Mouse (Mus musculus) C2C12 (cell line): ENCODE measurements around the gene Selenow. TPM values are rescaled to one million over a fixed set of nuclear protein-coding genes. Genes with fewer than 3 reads are reported as not detected.

Experiments used
- H3K27me3 ChIP-seq: one replicate; pipeline ENCODE4 v1.6.1; 2011; ENCODE audit not compliant: control insufficient read depth, insufficient read depth, insufficient read length
- H3K36me3 ChIP-seq: one replicate; pipeline ENCODE4 v1.6.1; 2011; ENCODE audit not compliant: control insufficient read depth, insufficient read depth
- H3K4me3 ChIP-seq: one replicate; pipeline ENCODE4 v1.5.1; 2011; ENCODE audit warnings: mild to moderate bottlenecking, control low read depth; ENCODE audit not compliant: poor library complexity, insufficient read depth, severe bottlenecking
- H3K79me2 ChIP-seq: one replicate; pipeline ENCODE4 v1.6.1; 2011; ENCODE audit not compliant: control insufficient read depth, insufficient read depth
- H3K79me3 ChIP-seq: one replicate; pipeline ENCODE4 v1.6.1; 2011; ENCODE audit warnings: low read depth, control low read depth
- H3ac ChIP-seq: one replicate; pipeline ENCODE3; 2011; ENCODE audit warnings: low read depth; ENCODE audit not compliant: control insufficient read depth, insufficient read length
- CEBPB ChIP-seq: IDR thresholded peaks from one replicate; pipeline ENCODE4 v1.6.1; 2011; ENCODE audit warnings: low read depth, mild to moderate bottlenecking, control low read depth, moderate library complexity
- CTCF ChIP-seq: IDR thresholded peaks from one replicate; pipeline ENCODE4 v1.5.1; 2011; ENCODE audit not compliant: control insufficient read depth, insufficient read depth, insufficient read length
- FOSL1 ChIP-seq: IDR thresholded peaks from one replicate; pipeline ENCODE4 v1.8.0; 2011; ENCODE audit warnings: mild to moderate bottlenecking, low read length; ENCODE audit not compliant: poor library complexity, insufficient read depth, severe bottlenecking
- MAX ChIP-seq: IDR thresholded peaks from one replicate; pipeline ENCODE4 v1.6.1; 2011; ENCODE audit warnings: mild to moderate bottlenecking, control low read depth
- MYOD1 ChIP-seq: IDR thresholded peaks from one replicate; pipeline ENCODE4 v1.6.1; 2011; ENCODE audit warnings: low read depth; ENCODE audit not compliant: control insufficient read depth, insufficient read length
- MYOG ChIP-seq: IDR thresholded peaks from one replicate; pipeline ENCODE4 v1.6.1; 2011; ENCODE audit not compliant: control insufficient read depth, insufficient read length; ENCODE audit errors: extremely low read depth
- USF1 ChIP-seq: IDR thresholded peaks from one replicate; pipeline ENCODE4 v1.6.1; 2011; ENCODE audit warnings: low read depth, mild to moderate bottlenecking, control low read depth, moderate library complexity
- polyA plus RNA-seq: library from polyadenylated mRNA; unstranded; fragments of >200 nt; fragmentation: generic; extraction: Trizol; gene quantifications from one replicate; pipeline ENCODE4 v1.2.1, GENCODE M21; 2012; ENCODE audit warnings: missing spikeins

Gene Selenow
- polyA plus RNA-seq, 1 experiment: 423 TPM

DNA sequence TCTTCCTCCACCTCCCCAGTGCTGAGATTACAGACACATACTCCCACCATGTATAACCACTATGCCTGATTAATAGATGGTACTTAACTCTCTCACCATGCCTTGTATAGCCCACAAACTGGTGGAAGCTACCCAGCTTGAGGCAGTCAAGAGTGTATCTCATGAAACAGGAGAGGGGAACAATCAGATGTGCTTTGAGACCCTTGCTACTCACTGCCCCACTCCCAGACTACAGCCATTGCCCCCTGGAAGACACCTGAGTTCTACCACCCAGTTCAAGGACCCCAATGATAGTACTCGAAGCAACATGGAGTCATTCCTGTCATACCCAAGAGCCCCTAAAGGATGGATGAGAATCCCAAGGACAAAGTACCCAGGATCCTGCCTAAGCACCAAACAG is 15.6 kb downstream of the Selenow start:
- H3K36me3 ChIP-seq: no peaks in the 10 kb centered on the region
- TF ChIP-seq CEBPB (no peak), CTCF (no peak), MYOG (no peak), USF1 (no peak), FOSL1 (no peak), MAX (no peak), MYOD1 (no peak)
- no peaks in the 10 kb centered on the region for H3K79me2 ChIP-seq
- H3ac ChIP-seq: no peak overlapping the region
- peaks cover 26% of the 10 kb centered on the region for H3K27me3 ChIP-seq
- no peaks in the 10 kb centered on the region for H3K79me3 ChIP-seq
- H3K4me3 ChIP-seq: no peak overlapping the region

DNA sequence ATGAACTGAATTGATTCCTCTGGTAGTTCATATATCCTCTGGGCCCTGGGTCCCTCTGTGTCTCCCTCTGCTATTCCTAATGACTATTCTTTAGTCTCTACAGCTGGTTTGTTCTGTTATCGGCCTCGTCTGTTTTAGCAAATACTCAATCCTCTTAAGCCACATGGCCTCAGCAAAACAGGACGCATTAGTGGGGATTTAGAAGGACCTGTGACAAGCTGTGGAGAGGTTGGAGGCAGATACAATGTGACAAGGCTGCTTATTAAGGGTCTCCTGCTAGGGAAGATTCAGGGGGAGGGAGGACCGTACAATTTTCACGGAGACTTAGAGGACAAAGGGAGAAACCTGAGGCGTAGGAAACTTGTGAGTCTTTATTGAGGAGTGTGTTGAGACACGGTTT is 16.3 kb downstream of the Selenow start:
- Histone ChIP-seq H3K36me3 (no peaks in the 10 kb centered on the region), H3K79me2 (no peaks in the 10 kb centered on the region), H3K27me3 (peaks cover 26% of the 10 kb centered on the region), H3K4me3 (no peak overlapping the region), H3ac (no peak overlapping the region), H3K79me3 (no peaks in the 10 kb centered on the region)
- no peak for TF ChIP-seq MAX
- no peak for TF ChIP-seq CTCF
- TF ChIP-seq USF1: no peak
- TF ChIP-seq CEBPB: no peak
- no peak for TF ChIP-seq MYOG
- TF ChIP-seq FOSL1: no peak

DNA sequence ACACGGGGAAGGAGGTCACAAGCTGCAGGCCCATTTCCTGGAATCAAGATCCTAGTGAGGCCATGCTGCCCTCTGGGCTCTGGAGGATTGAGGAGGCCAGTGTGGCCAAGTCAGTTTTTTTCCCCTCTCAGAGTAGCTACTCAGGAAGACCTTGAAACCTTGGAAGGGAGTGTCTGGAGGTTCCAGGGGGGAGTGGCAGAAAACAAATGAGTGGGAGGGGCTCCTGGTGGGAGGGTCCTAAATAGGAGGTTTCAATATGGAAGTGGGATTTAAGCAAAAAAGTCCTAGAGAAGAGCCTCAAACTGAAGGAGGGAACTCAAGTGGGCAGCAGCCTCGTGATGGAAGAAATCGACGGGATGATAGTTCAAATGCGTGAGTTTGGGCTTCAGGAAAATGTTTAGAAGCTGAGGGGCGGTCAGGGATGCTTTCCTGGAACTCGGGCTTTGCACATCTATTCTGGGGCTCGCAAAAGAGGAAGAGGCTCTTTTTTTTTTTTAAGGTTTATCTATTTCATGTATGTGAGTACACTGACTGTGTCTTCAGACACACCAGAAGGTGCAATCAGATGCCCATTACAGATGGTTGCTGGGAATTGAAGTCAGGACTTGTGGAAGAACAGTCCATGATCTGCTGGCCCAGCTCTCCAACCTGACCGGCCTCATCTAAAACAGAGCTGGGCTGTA is 20.7 kb downstream of the Selenow start:
- no peak for TF ChIP-seq FOSL1
- no peak for TF ChIP-seq MYOD1
- no peak for TF ChIP-seq USF1
- no peak for TF ChIP-seq MAX
- Histone ChIP-seq H3K27me3 (peaks cover 19% of the 10 kb centered on the region), H3K4me3 (no peak overlapping the region)

DNA sequence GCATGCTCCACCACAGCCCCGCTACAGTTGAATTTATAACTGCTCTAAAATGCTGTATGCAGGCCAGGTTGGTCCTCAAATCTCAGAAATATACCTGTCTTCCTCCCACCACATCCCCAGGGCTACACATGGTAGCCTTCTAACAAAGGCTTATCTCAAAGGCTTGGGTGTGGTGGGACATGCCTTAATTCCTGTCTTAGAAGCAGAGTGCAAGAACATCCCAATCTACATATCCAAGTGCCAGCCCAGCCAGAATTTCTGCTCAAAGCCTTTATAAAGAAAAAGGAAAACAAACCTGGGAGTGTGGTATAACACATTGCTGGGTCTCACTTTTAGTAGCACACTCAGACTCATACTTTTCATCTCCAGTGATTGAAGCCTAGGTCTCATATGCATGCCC is 28.0 kb downstream of the Selenow start:
- Histone ChIP-seq H3K36me3 (no peaks in the 10 kb centered on the region), H3K79me2 (no peaks in the 10 kb centered on the region), H3K27me3 (no peaks in the 10 kb centered on the region), H3K79me3 (no peaks in the 10 kb centered on the region), H3K4me3 (no peak overlapping the region), H3ac (no peak overlapping the region)
- TF ChIP-seq CEBPB: no peak
- TF ChIP-seq CTCF: no peak
- no peak for TF ChIP-seq MYOD1
- TF ChIP-seq FOSL1: no peak
- TF ChIP-seq MAX: no peak
- TF ChIP-seq USF1: no peak
- TF ChIP-seq MYOG: no peak

More for the DNA sequence above, 20.7 kb downstream of the Selenow start:
- H3K79me3 ChIP-seq: no peaks in the 10 kb centered on the region
- H3ac ChIP-seq: no peak overlapping the region
- no peaks in the 10 kb centered on the region for H3K36me3 ChIP-seq
- H3K79me2 ChIP-seq: no peaks in the 10 kb centered on the region

DNA sequence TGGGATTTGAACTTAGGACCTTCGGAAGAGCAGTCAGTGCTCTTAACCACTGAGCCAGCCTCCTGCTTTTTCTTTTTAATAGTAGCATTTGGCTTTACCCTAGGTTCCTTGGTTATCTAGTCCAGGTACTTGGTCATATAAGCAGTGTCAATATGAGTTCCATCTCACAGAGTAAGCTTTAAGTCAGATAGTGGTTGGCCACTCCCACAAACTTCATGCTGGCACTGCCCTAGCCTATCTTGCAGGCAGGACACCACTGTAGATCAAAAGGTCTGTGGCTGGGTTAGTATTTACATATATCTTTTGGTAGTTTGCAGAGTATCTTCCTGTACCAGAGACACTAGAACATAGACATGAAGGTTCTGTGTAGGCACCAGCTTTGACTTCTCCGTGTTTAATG is 38.1 kb downstream of the Selenow start:
- TF ChIP-seq CTCF (no peak), MYOD1 (no peak), MYOG (no peak), FOSL1 (no peak), CEBPB (no peak), MAX (no peak), USF1 (no peak)
- H3K4me3 ChIP-seq: no peak overlapping the region
- no peaks in the 10 kb centered on the region for H3K36me3 ChIP-seq
- no peaks in the 10 kb centered on the region for H3K79me3 ChIP-seq
- H3ac ChIP-seq: no peak overlapping the region
- H3K79me2 ChIP-seq: no peaks in the 10 kb centered on the region
- H3K27me3 ChIP-seq: no peaks in the 10 kb centered on the region

DNA sequence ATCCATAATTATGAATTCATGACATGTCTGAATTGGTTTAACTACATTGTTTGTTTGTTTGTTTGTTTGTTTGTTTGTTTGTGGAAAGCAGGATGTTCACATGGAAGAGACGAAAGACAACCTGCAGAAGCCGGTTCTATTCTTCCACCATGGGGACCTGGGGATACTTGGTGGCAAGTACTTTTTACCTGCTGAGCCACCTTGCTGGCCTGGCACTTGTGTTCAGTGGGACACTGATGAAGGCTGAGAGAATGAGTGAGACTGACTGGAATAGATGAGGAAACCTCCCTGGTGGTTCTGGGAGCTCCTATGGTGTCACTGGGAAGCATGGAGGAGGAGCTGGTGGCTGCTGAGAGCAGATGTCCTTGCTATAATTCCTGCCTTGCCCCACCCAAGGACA is 39.9 kb downstream of the Selenow start, which contains the start of gene Crxos:
Gene Crxos, plus strand, starts transcription at position 301 of the 400 bp plus-strand sequence.
- Histone ChIP-seq H3K27me3 (no peaks in the 10 kb centered on the region), H3K36me3 (no peaks in the 10 kb centered on the region), H3K79me3 (no peaks in the 10 kb centered on the region), H3ac (no peak within 1 kb of the TSS), H3K4me3 (no peak within 1 kb of the TSS), H3K79me2 (no peaks in the 10 kb centered on the region)
- TF ChIP-seq USF1 (no peak), FOSL1 (no peak), MAX (no peak), CTCF (no peak)
